ENCODE assay signal across 2 mouse cellular contexts in the genomic region with DNA sequence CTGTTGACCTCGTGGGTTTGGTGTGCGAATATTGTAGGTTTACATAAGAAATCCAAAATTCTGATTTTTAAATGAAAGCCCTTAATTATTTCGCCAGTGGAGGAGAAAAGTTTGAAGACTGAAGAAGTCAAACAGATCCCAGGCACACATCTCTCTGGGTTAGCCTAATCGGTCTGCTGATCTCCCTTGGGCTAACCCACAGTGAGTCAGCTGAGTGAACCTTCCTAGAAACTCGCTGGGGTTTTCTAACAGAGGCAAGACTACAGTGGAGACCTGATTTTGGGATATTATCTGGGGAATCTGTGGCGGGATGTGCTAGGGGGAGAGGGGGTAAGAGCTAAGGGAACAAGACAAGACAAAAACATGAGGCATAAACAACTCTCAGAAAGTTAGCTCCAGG.
TF ChIP-seq lines count a peak whose summit lies in the region.

No protein-coding gene starts in this region.

TF ChIP-seq in CH12.LX, 34 proteins besides CTCF, POLR2A, EP300 and RAD21:
- no peak for TF ChIP-seq ELF1 (IDR thresholded peaks at IDR 0.05; ENCODE audit: low read depth, low read length)
- TF ChIP-seq TCF12 (IDR thresholded peaks at IDR 0.05; ENCODE audit: low read depth, low read length) = no peak

TF ChIP-seq in myocyte, 11 proteins besides CTCF, POLR2A, EP300 and RAD21 (continued from another document):
- no peak for TF ChIP-seq MYOD1 (IDR thresholded peaks at IDR 0.05; ENCODE audit: control insufficient read depth in 1 of 3, insufficient read length in 2 of 3, low read depth in 2 of 3)
- TF ChIP-seq USF1 (IDR thresholded peaks at IDR 0.05; ENCODE audit: low read depth) = no peak
- no peak for TF ChIP-seq POLR2AphosphoS2 (IDR thresholded peaks at IDR 0.05; ENCODE audit: insufficient read length, low read depth)
- TF ChIP-seq REST (IDR thresholded peaks at IDR 0.05; ENCODE audit: insufficient read depth, insufficient read length) = no peak
- TF ChIP-seq CEBPB (IDR thresholded peaks at IDR 0.05; ENCODE audit: insufficient read depth, poor library complexity, severe bottlenecking) = no peak
